Comparison of ENCODE assay signal across 22 mouse cellular contexts in genomic region chr13:51723114-51723513, GRCm38 (mm10).
DNase-seq lines count a peak whose midpoint lies in the region; ATAC-seq and TF ChIP-seq lines count a peak whose summit lies in the region.
"Had no signal": no experiment of that assay in that cellular context is flagged by ENCODE, and none has a peak within 500 bp of the region (broad histone marks: within the 10 kb centered on the region; RNA-seq: fewer than 3 reads in every experiment).

No protein-coding gene starts in this region.

- in situ Hi-C loops in ES-E14 (cut with MboI; ENCODE audit: low sequenced_read_pairs in 2 of 2, unreplicated experiment in 2 of 2): no loop called here

- WGBS in midbrain, embryonic 10.5 days: 80% methylated on average over 5 of the region's 5 CpGs
- 89% methylated on average over 5 of the region's 5 CpGs for WGBS in midbrain, embryonic 11.5 days
- WGBS in limb, embryonic 10.5 days: 71% methylated on average over 5 of the region's 5 CpGs
- WGBS in intestine, embryonic 15.5 days: 76% methylated on average over 5 of the region's 5 CpGs

- H3K27me3 ChIP-seq in midbrain, embryonic 10.5 days (ENCODE audit: low read depth, poor library complexity, severe bottlenecking): no peaks in the 10 kb centered on the region
- H3K27me3 ChIP-seq in midbrain, embryonic 11.5 days (ENCODE audit: control insufficient read depth, insufficient read depth, low read length): no peaks in the 10 kb centered on the region
- no peaks in the 10 kb centered on the region for H3K27me3 ChIP-seq in limb, embryonic 10.5 days (ENCODE audit: low read depth, poor library complexity, severe bottlenecking)
- H3K27me3 ChIP-seq in intestine, embryonic 15.5 days (replicated peaks): no peaks in the 10 kb centered on the region
- H3K27me3 ChIP-seq: embryonic facial prominence, embryonic 12.5 days; forebrain, embryonic 13.5 days; forebrain, embryonic 15.5 days had no signal

- H3K27ac ChIP-seq in midbrain, embryonic 10.5 days (replicated peaks): 0 out of 2 replicates have a peak overlapping the region, but pooled peaks have one; percentile 38
- H3K27ac ChIP-seq in midbrain, embryonic 11.5 days (ENCODE audit: low read depth, low read length): no peak overlapping the region
- H3K27ac ChIP-seq in ES-E14 (ENCODE audit: insufficient read depth, low read depth, low read length, poor library complexity, severe bottlenecking): 0 out of 2 replicates have a peak overlapping the region, but pooled peaks have one; percentile 0
- H3K27ac ChIP-seq in limb, embryonic 10.5 days: peak overlapping the region; percentile 42; the same call in 1 of the 2 replicates
- no peak overlapping the region for H3K27ac ChIP-seq in intestine, embryonic 15.5 days
- H3K27ac ChIP-seq: embryonic facial prominence, embryonic 12.5 days; forebrain, embryonic 13.5 days; forebrain, embryonic 15.5 days had no signal

- H3K9ac ChIP-seq in midbrain, embryonic 11.5 days (ENCODE audit: low read length): no peak overlapping the region
- no peak overlapping the region; the same call in 1 of the 2 replicates for H3K9ac ChIP-seq in ES-E14 (ENCODE audit: insufficient read depth, low read depth, low read length, poor library complexity, severe bottlenecking)
- no peak overlapping the region for H3K9ac ChIP-seq in intestine, embryonic 15.5 days
- H3K9ac ChIP-seq: embryonic facial prominence, embryonic 12.5 days; forebrain, embryonic 13.5 days; forebrain, embryonic 15.5 days; forebrain, postnatal 0 days had no signal

- no peak overlapping the region for H3K4me3 ChIP-seq in midbrain, embryonic 10.5 days
- no peak overlapping the region for H3K4me3 ChIP-seq in midbrain, embryonic 11.5 days (ENCODE audit: low read depth, low read length)
- H3K4me3 ChIP-seq in ES-E14 (ENCODE audit: insufficient read depth in 1 of 2, low read depth in 1 of 2, low read length in 2 of 2, poor library complexity in 1 of 2, severe bottlenecking in 1 of 2): no peak overlapping the region
- H3K4me3 ChIP-seq in limb, embryonic 10.5 days: no peak overlapping the region
- no peak overlapping the region for H3K4me3 ChIP-seq in intestine, embryonic 15.5 days (replicated peaks)
- H3K4me3 ChIP-seq: embryonic facial prominence, embryonic 12.5 days; forebrain, embryonic 13.5 days; forebrain, embryonic 15.5 days had no signal

- no peak overlapping the region for H3K4me2 ChIP-seq in midbrain, embryonic 11.5 days
- no peak overlapping the region for H3K4me2 ChIP-seq in intestine, embryonic 15.5 days (replicated peaks)
- H3K4me2 ChIP-seq: embryonic facial prominence, embryonic 12.5 days; forebrain, embryonic 13.5 days; forebrain, embryonic 15.5 days had no signal

- no peak for ATAC-seq in midbrain, embryonic 11.5 days (ENCODE audit: low FRiP score)
- ATAC-seq in intestine, embryonic 15.5 days: no peak
- ATAC-seq: forebrain, embryonic 13.5 days; forebrain, embryonic 15.5 days; forebrain, postnatal 0 days had no signal

- DNase-seq in midbrain, embryonic 10.5 days (ENCODE audit: low spot score): no peak
- no peak for DNase-seq in midbrain, embryonic 11.5 days (ENCODE audit: low spot score, missing footprints)
- DNase-seq in ES-E14 (ENCODE audit: low read depth, low spot score): no peak
- peak; percentile 76 for DNase-seq in NIH3T3 (ENCODE audit: low read depth)
- no peak for DNase-seq in limb, embryonic 10.5 days (ENCODE audit: low spot score)
- DNase-seq in ovary, adult 18-20 months (ENCODE audit: low spot score): no peak
- no peak for DNase-seq in spleen, postnatal 4 days (ENCODE audit: low spot score in 2 of 2)
- DNase-seq: adrenal gland, adult 2 months; adrenal gland, postnatal 10 days; adrenal gland, postnatal 25 days; cerebellum, adult 11 months; cerebellum, adult 18-20 months; cerebellum, adult 8-10 months; cerebellum, adult 9-11 months; cerebellum, postnatal 14 days; cerebellum, postnatal 36 days; embryo, embryonic 11 days; forebrain, postnatal 0 days had no signal

- H3K4me1 ChIP-seq in midbrain, embryonic 10.5 days: no peaks in the 10 kb centered on the region
- no peaks in the 10 kb centered on the region for H3K4me1 ChIP-seq in midbrain, embryonic 11.5 days (ENCODE audit: control insufficient read depth, insufficient read depth, low read length)
- peaks cover 5 to 37% of the 10 kb centered on the region in 2 experiments for H3K4me1 ChIP-seq in ES-E14 (ENCODE audit: control insufficient read depth in 2 of 2, insufficient read depth in 2 of 2, low read length in 2 of 2, poor library complexity in 1 of 2)
- peaks cover 40% of the 10 kb centered on the region for H3K4me1 ChIP-seq in limb, embryonic 10.5 days
- peaks cover 5% of the 10 kb centered on the region for H3K4me1 ChIP-seq in intestine, embryonic 15.5 days (replicated peaks)

- peaks cover 7% of the 10 kb centered on the region for H3K36me3 ChIP-seq in midbrain, embryonic 10.5 days
- H3K36me3 ChIP-seq in midbrain, embryonic 11.5 days (ENCODE audit: control insufficient read depth, insufficient read depth, low read length): peaks cover 2% of the 10 kb centered on the region; the same call in 1 of the 2 replicates
- peaks cover 7% of the 10 kb centered on the region; the same call in 1 of the 2 replicates for H3K36me3 ChIP-seq in ES-E14 (ENCODE audit: control insufficient read depth, insufficient read depth, low read length, poor library complexity, severe bottlenecking)
- H3K36me3 ChIP-seq in limb, embryonic 10.5 days: peaks cover 5% of the 10 kb centered on the region
- H3K36me3 ChIP-seq in intestine, embryonic 15.5 days: peaks cover 2% of the 10 kb centered on the region; the same call in 1 of the 2 replicates

- no peaks in the 10 kb centered on the region for H3K9me3 ChIP-seq in midbrain, embryonic 10.5 days (replicated peaks)
- no peaks in the 10 kb centered on the region for H3K9me3 ChIP-seq in midbrain, embryonic 11.5 days (ENCODE audit: control insufficient read depth, low read length)
- no peaks in the 10 kb centered on the region for H3K9me3 ChIP-seq in ES-E14 (ENCODE audit: control insufficient read depth, insufficient read depth, low read depth, low read length)
- H3K9me3 ChIP-seq in limb, embryonic 10.5 days (replicated peaks): no peaks in the 10 kb centered on the region
- H3K9me3 ChIP-seq in intestine, embryonic 15.5 days: no peaks in the 10 kb centered on the region
- H3K9me3 ChIP-seq: embryonic facial prominence, embryonic 12.5 days; forebrain, embryonic 15.5 days had no signal

TF ChIP-seq in ES-E14, 5 proteins besides CTCF, POLR2A, EP300 and RAD21:
- TF ChIP-seq HCFC1 (IDR thresholded peaks at IDR 0.05; ENCODE audit: borderline replicate concordance, insufficient read depth, low read length): no peak
- peak; percentile 56 for TF ChIP-seq MAFK (IDR thresholded peaks at IDR 0.05; ENCODE audit: insufficient read depth, low read depth, low read length)

Comparison
In these comparisons a context has a peak if more than half of its experiments do, and no peak if none do; other contexts are left out.
1. H3K27ac ChIP-seq: peak in midbrain, embryonic 10.5 days (single experiment), ES-E14 (single experiment) and limb, embryonic 10.5 days (single experiment); none in midbrain, embryonic 11.5 days (single experiment) and intestine, embryonic 15.5 days (single experiment).